Mouse (Mus musculus) ES-Bruce4 (cell line): ENCODE results near the gene Slc22a30.

ENCODE experiments used
- CTCF ChIP-seq: IDR thresholded peaks from one replicate; pipeline ENCODE4 v1.8.1; 2011; ENCODE audit warnings: low read depth, low read length
- POLR2A ChIP-seq: IDR thresholded peaks from one replicate; pipeline ENCODE4 v1.8.1; 2011; ENCODE audit warnings: low read length; ENCODE audit not compliant: insufficient read depth

DNA sequence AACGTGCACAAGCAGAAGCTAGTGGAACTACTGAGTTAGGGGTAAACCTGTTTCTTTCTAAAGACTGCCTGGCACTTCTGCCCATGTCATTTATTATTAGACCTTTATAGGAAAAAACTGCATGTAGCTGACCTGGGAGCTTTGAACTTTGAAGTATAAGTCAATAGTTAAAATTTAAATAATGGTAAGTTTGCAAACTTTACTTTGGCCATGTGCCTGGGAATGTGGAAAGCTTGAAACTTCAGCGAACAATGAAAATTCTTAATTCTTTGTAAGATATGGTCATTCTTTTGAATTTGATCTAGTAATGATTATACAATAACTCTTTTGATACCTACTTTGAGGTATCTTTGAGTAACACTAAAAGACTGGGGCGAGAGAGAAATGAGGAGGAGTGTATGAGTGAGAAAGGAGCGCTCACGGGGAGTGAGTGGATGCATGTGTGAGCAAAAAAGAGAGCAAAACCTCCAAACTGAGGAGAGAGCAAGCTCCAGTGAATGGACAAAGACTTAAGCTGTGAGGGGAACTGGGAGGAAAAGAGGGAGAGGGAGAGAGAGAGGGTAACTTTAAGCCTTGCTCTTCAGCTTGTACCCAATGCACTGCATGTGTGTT lies 26.2 kb upstream of the Slc22a30 start:
- no peak for TF ChIP-seq POLR2A
- no peak for TF ChIP-seq CTCF
